Mouse (Mus musculus): ENCODE results near the gene Myom1. TPM values are rescaled to one million over a fixed set of nuclear protein-coding genes. Genes with fewer than 3 reads are reported as not detected.
A peak's percentile ranks its signal among the peaks of the same experiment; 100 is the strongest.
"Not testable (repeated sequence)": the region's sequence is repeated elsewhere in the genome, so short reads cannot be mapped to it uniquely, and the experiment has no call there.

Gene Myom1
- 1.5 and 2.3 TPM in 2 replicates for polyA plus RNA-seq (2014; fragmentation: Nextera tagmentation; extraction: Ambion mirVana)

DNA sequence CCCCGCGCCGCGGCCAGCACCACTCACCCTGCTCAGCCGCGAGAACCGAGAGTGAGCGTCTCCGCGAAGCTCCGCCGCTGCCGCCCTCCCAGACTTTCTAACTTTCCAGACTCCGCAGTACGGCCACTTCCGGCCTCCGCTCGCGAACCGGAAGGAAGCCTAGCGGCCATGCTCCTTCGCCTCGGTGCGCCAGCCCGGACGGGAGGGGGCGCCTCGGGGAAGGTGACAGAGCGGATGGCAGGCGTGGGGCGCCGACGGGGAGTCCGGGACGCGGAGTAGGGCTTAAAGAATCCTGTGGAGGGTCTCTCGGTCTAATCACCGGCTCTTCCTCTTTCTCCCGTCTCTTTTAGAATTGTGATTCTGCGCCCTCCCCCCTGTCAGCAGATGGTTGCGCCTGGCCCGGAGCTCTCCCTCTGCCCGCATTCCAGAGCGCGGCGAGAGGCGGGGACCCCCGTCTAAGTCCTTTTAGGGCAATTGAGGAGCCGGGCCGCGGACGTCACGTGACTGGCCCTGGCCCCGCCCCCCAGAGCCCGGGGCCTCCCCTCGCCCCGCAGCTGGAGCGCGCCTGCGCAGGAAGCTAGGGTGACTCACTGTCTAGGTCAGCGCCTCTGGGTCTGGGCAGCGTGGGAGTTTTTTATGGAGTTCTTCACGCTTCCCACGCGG, at the start of gene Myom1:
TSS of gene Myom1 (plus strand) at position 553 of the 663 bp plus-strand sequence.
- peaks cover 15% of the 10 kb centered on the region; the same call in 1 of the 2 replicates for H3K4me1 ChIP-seq (replicated peaks; ENCODE audit: control insufficient read depth, insufficient read depth, low read length)
- no peaks in the 10 kb centered on the region for H3K9me3 ChIP-seq (ENCODE audit: control insufficient read depth, low read length)
- WGBS, result 1% methylated on average over 64 of the region's 65 CpGs

DNA sequence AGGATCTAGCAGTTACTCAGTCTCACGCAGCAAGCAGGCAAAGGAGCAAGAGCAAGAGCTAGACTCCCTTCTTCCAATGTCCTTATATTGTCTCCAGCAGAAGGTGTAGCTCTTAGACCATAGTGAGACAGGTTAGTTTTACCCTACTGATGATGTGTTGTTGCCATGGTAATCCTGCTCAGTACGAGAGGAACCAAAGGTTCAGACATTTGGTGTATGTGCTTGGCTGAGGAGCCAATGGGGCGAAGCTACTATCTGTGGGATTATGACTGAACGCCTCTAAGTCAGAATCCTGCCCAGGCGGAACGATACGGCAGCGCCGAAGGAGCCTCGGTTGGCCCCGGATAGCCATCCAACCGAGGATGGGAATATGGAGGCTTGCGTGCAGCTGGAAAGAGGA, 38.9 kb upstream of the Myom1 start:
- not testable (repeated sequence) for H3K9ac ChIP-seq; H3K27ac ChIP-seq; H3K36me3 ChIP-seq (replicated peaks; ENCODE audit: control insufficient read depth, insufficient read depth); H3K27me3 ChIP-seq (ENCODE audit: control insufficient read depth, insufficient read depth, low read length); H3K4me2 ChIP-seq (replicated peaks); H3K4me1 ChIP-seq (replicated peaks; ENCODE audit: control insufficient read depth, insufficient read depth, low read length); H3K9me3 ChIP-seq (ENCODE audit: control insufficient read depth, low read length); H3K4me3 ChIP-seq (replicated peaks; ENCODE audit: low read length)
- DNase-seq (ENCODE audit: low spot score) (peak; percentile 56), ATAC-seq (ENCODE audit: low FRiP score) (peak; percentile 100)
- 85% methylated on average over 13 of the region's 13 CpGs for WGBS

More for the DNA sequence above, at the start of gene Myom1:
- Histone ChIP-seq H3K9ac (peak within 1 kb of the TSS; percentile 69), H3K4me3 (replicated peaks; ENCODE audit: low read length) (peak within 1 kb of the TSS; percentile 97), H3K36me3 (replicated peaks; ENCODE audit: control insufficient read depth, insufficient read depth) (no peaks in the 10 kb centered on the region), H3K27ac (peak within 1 kb of the TSS; percentile 95), H3K27me3 (ENCODE audit: control insufficient read depth, insufficient read depth, low read length) (no peaks in the 10 kb centered on the region), H3K4me2 (replicated peaks) (peak within 1 kb of the TSS; percentile 82)
- ATAC-seq (ENCODE audit: low FRiP score), result peak; percentile 96
- DNase-seq (ENCODE audit: low spot score), result peak; percentile 93

DNA sequence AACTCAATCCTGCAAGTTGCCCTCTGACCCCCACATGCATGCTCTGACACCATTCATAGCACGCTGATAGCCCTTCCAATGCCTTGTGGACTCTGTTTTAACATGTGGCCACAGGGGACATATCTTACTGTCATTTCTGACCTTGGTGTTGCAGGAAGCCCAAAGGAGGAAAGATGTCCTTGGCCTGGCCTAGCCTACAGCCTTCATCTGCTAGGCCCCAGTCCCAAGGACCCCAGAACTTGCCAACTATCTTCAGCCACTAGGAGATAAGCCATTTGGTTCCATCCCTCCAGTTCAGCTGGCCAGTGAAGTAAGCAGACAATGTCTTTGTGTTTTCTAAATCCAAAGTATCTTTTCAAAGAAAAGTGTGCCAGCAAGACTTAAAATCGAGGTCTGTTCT, 37.2 kb upstream of the Myom1 start:
- no peaks in the 10 kb centered on the region for H3K27me3 ChIP-seq (ENCODE audit: control insufficient read depth, insufficient read depth, low read length)
- WGBS, result 84% methylated on average over 2 of the region's 2 CpGs

GRCm38 (mm10) chr17:70966126-70966525, 36.3 kb upstream of the Myom1 start:
- ATAC-seq (ENCODE audit: low FRiP score) (no peak), DNase-seq (ENCODE audit: low spot score) (no peak)
- H3K27me3 ChIP-seq (ENCODE audit: control insufficient read depth, insufficient read depth, low read length), result no peaks in the 10 kb centered on the region
- no peak overlapping the region for H3K27ac ChIP-seq
- no peaks in the 10 kb centered on the region for H3K4me1 ChIP-seq (replicated peaks; ENCODE audit: control insufficient read depth, insufficient read depth, low read length)
- WGBS, result 97% methylated on average over 7 of the region's 7 CpGs
- no peaks in the 10 kb centered on the region for H3K9me3 ChIP-seq (ENCODE audit: control insufficient read depth, low read length)
- H3K4me3 ChIP-seq (replicated peaks; ENCODE audit: low read length), result no peak overlapping the region
- H3K4me2 ChIP-seq (replicated peaks), result no peak overlapping the region
- H3K36me3 ChIP-seq (replicated peaks; ENCODE audit: control insufficient read depth, insufficient read depth), result no peaks in the 10 kb centered on the region
- H3K9ac ChIP-seq, result no peak overlapping the region

More for the DNA sequence above, 37.2 kb upstream of the Myom1 start:
- DNase-seq (ENCODE audit: low spot score) (no peak), ATAC-seq (ENCODE audit: low FRiP score) (no peak)
- Histone ChIP-seq H3K4me2 (replicated peaks) (no peak overlapping the region), H3K9me3 (ENCODE audit: control insufficient read depth, low read length) (no peaks in the 10 kb centered on the region), H3K4me1 (replicated peaks; ENCODE audit: control insufficient read depth, insufficient read depth, low read length) (no peaks in the 10 kb centered on the region), H3K4me3 (replicated peaks; ENCODE audit: low read length) (no peak overlapping the region), H3K27ac (no peak overlapping the region), H3K36me3 (replicated peaks; ENCODE audit: control insufficient read depth, insufficient read depth) (no peaks in the 10 kb centered on the region), H3K9ac (no peak overlapping the region)

GRCm38 (mm10) chr17:70967191-70967590, 35.2 kb upstream of the Myom1 start:
- H3K4me3 ChIP-seq (replicated peaks; ENCODE audit: low read length), result no peak overlapping the region
- H3K36me3 ChIP-seq (replicated peaks; ENCODE audit: control insufficient read depth, insufficient read depth), result no peaks in the 10 kb centered on the region
- H3K27ac ChIP-seq, result no peak overlapping the region
- no peaks in the 10 kb centered on the region for H3K27me3 ChIP-seq (ENCODE audit: control insufficient read depth, insufficient read depth, low read length)
- no peaks in the 10 kb centered on the region for H3K4me1 ChIP-seq (replicated peaks; ENCODE audit: control insufficient read depth, insufficient read depth, low read length)
- no peaks in the 10 kb centered on the region for H3K9me3 ChIP-seq (ENCODE audit: control insufficient read depth, low read length)
- no peak for ATAC-seq (ENCODE audit: low FRiP score)
- no peak overlapping the region for H3K9ac ChIP-seq
- no peak for DNase-seq (ENCODE audit: low spot score)
- 15% methylated on average over 9 of the region's 9 CpGs for WGBS
- no peak overlapping the region for H3K4me2 ChIP-seq (replicated peaks)

DNA sequence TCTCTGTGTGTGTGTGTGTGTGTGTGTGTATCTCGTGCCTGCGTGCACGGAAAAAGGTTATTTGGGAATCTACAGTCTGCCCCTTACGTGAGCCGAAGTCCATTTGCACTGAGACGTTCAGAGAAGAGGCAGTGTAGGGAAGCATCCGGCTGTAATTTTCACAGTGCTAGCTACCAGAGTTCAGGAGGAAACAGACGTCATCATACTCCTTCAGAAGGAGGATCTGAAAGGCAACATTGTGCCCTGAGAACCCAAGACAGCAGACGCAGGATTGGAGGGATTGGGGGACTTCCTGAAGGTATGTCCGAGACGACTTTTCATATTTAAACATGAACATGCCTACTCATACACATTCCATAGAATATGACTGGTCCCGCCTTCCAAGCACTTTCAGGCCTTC, 34.8 kb upstream of the Myom1 start:
- Histone ChIP-seq H3K27ac (no peak overlapping the region), H3K4me3 (replicated peaks; ENCODE audit: low read length) (no peak overlapping the region), H3K9me3 (ENCODE audit: control insufficient read depth, low read length) (no peaks in the 10 kb centered on the region), H3K9ac (no peak overlapping the region), H3K4me1 (replicated peaks; ENCODE audit: control insufficient read depth, insufficient read depth, low read length) (no peaks in the 10 kb centered on the region), H3K4me2 (replicated peaks) (no peak overlapping the region), H3K27me3 (ENCODE audit: control insufficient read depth, insufficient read depth, low read length) (no peaks in the 10 kb centered on the region), H3K36me3 (replicated peaks; ENCODE audit: control insufficient read depth, insufficient read depth) (0 out of 2 replicates have a peak, but pooled peaks cover under 1% of the 10 kb centered on the region)
- ATAC-seq (ENCODE audit: low FRiP score) (no peak), DNase-seq (ENCODE audit: low spot score) (no peak)
- WGBS, result 53% methylated on average over 12 of the region's 12 CpGs

- peaks cover 11% of the 10 kb centered on the region for H3K36me3 ChIP-seq (replicated peaks; ENCODE audit: control insufficient read depth, insufficient read depth)
- H3K9ac ChIP-seq, result no peak overlapping the region
- DNase-seq (ENCODE audit: low spot score) (peak; percentile 81), ATAC-seq (ENCODE audit: low FRiP score) (peak; percentile 44; the same call in 1 of the 2 replicates)
- no peak overlapping the region for H3K4me3 ChIP-seq (replicated peaks; ENCODE audit: low read length)
- no peaks in the 10 kb centered on the region for H3K9me3 ChIP-seq (ENCODE audit: control insufficient read depth, low read length)
- WGBS, result 28% methylated on average over 8 of the region's 8 CpGs
- H3K4me1 ChIP-seq (replicated peaks; ENCODE audit: control insufficient read depth, insufficient read depth, low read length), result no peaks in the 10 kb centered on the region
- H3K4me2 ChIP-seq (replicated peaks), result no peak overlapping the region
- H3K27ac ChIP-seq, result no peak overlapping the region
- no peaks in the 10 kb centered on the region for H3K27me3 ChIP-seq (ENCODE audit: control insufficient read depth, insufficient read depth, low read length)
These were observed 33.7 kb upstream of the Myom1 start for GRCm38 (mm10) chr17:70968606-70969191.

GRCm38 (mm10) chr17:70971206-70971605, 31.2 kb upstream of the Myom1 start:
- H3K27me3 ChIP-seq (ENCODE audit: control insufficient read depth, insufficient read depth, low read length), result no peaks in the 10 kb centered on the region
- WGBS, result 60% methylated on average over 11 of the region's 11 CpGs
- DNase-seq (ENCODE audit: low spot score), result no peak

GRCm38 (mm10) chr17:70973398-70973797, 29.0 kb upstream of the Myom1 start:
- no peaks in the 10 kb centered on the region for H3K4me1 ChIP-seq (replicated peaks; ENCODE audit: control insufficient read depth, insufficient read depth, low read length)
- no peaks in the 10 kb centered on the region for H3K9me3 ChIP-seq (ENCODE audit: control insufficient read depth, low read length)
- H3K4me2 ChIP-seq (replicated peaks), result no peak overlapping the region
- peaks cover 44% of the 10 kb centered on the region for H3K36me3 ChIP-seq (replicated peaks; ENCODE audit: control insufficient read depth, insufficient read depth)
- no peak overlapping the region for H3K9ac ChIP-seq
- H3K27me3 ChIP-seq (ENCODE audit: control insufficient read depth, insufficient read depth, low read length), result no peaks in the 10 kb centered on the region
- no peak overlapping the region for H3K27ac ChIP-seq
- ATAC-seq (ENCODE audit: low FRiP score) (no peak), DNase-seq (ENCODE audit: low spot score) (no peak)
- WGBS, result 91% methylated on average over 9 of the region's 9 CpGs
- H3K4me3 ChIP-seq (replicated peaks; ENCODE audit: low read length), result no peak overlapping the region

More at GRCm38 (mm10) chr17:70971206-70971605, 31.2 kb upstream of the Myom1 start:
- H3K9ac ChIP-seq, result no peak overlapping the region
- H3K4me1 ChIP-seq (replicated peaks; ENCODE audit: control insufficient read depth, insufficient read depth, low read length), result no peaks in the 10 kb centered on the region
- peak; percentile 48; the same call in 1 of the 2 replicates for ATAC-seq (ENCODE audit: low FRiP score)
- no peaks in the 10 kb centered on the region for H3K9me3 ChIP-seq (ENCODE audit: control insufficient read depth, low read length)
- no peak overlapping the region for H3K27ac ChIP-seq
- peaks cover 35% of the 10 kb centered on the region for H3K36me3 ChIP-seq (replicated peaks; ENCODE audit: control insufficient read depth, insufficient read depth)
- no peak overlapping the region for H3K4me3 ChIP-seq (replicated peaks; ENCODE audit: low read length)
- no peak overlapping the region for H3K4me2 ChIP-seq (replicated peaks)

Data from hindbrain, embryonic 14.5 days (tissue).